Comparison of ENCODE assay signal across 8 mouse cellular contexts in genomic region chr16:91463836-91464400, GRCm38 (mm10). TPM values are rescaled to one million over a fixed set of nuclear protein-coding genes. Genes with fewer than 3 reads are reported as not detected.
DNase-seq lines count a peak whose midpoint lies in the region; ATAC-seq and TF ChIP-seq lines count a peak whose summit lies in the region.

No protein-coding gene starts in this region.

- H3K9ac ChIP-seq in liver, embryonic 11.5 days (ENCODE audit: low read depth, low read length) = peak overlapping the region; percentile 86
- no peak overlapping the region for H3K9ac ChIP-seq in stomach, postnatal 0 days (ENCODE audit: low read length)

- peaks cover 46% of the 10 kb centered on the region for H3K4me1 ChIP-seq in thymus, adult 2 months (replicated peaks; ENCODE audit: control insufficient read depth, insufficient read depth, low read length)
- peaks cover 31% of the 10 kb centered on the region for H3K4me1 ChIP-seq in liver, embryonic 11.5 days (replicated peaks; ENCODE audit: control insufficient read depth, insufficient read depth, low read length)
- H3K4me1 ChIP-seq in stomach, postnatal 0 days (replicated peaks; ENCODE audit: control insufficient read depth, insufficient read depth) = no peaks in the 10 kb centered on the region

- peak overlapping the region; percentile 93 for H3K27ac ChIP-seq in gastrocnemius, adult 2 months
- H3K27ac ChIP-seq in thymus, adult 2 months (ENCODE audit: control insufficient read depth, insufficient read depth, low read length) = peak overlapping the region; percentile 96
- peak overlapping the region; percentile 59 for H3K27ac ChIP-seq in liver, embryonic 11.5 days (ENCODE audit: low read depth, low read length)
- peak overlapping the region; percentile 76; the same call in 1 of the 2 replicates for H3K27ac ChIP-seq in stomach, postnatal 0 days (replicated peaks)

- TF ChIP-seq EP300 in stomach, postnatal 0 days (optimal IDR thresholded peaks at IDR 0.05) = no peak

- no peak for TF ChIP-seq POLR2A in thymus, adult 2 months (IDR thresholded peaks at IDR 0.05; ENCODE audit: control insufficient read depth, extremely low read depth, insufficient read depth, low read length, poor library complexity)

- TF ChIP-seq CTCF in gastrocnemius, adult 2 months (IDR thresholded peaks at IDR 0.05) = no peak
- no peak for TF ChIP-seq CTCF in thymus, adult 2 months (IDR thresholded peaks at IDR 0.05; ENCODE audit: borderline replicate concordance, control insufficient read depth, extremely low read depth, insufficient read depth, low read length, poor library complexity)
- no peak for TF ChIP-seq CTCF in stomach, postnatal 0 days (IDR thresholded peaks at IDR 0.05; ENCODE audit: low read depth)

- H3K4me3 ChIP-seq in gastrocnemius, adult 2 months = peak overlapping the region; percentile 85
- peak overlapping the region; percentile 78 for H3K4me3 ChIP-seq in thymus, adult 2 months (ENCODE audit: control insufficient read depth, insufficient read depth, low read length)
- H3K4me3 ChIP-seq in liver, embryonic 11.5 days (ENCODE audit: low read depth, low read length) = peak overlapping the region; percentile 67
- H3K4me3 ChIP-seq in stomach, postnatal 0 days (ENCODE audit: low read depth, low read length) = peak overlapping the region; percentile 58

- no peaks in the 10 kb centered on the region for H3K9me3 ChIP-seq in liver, embryonic 11.5 days (ENCODE audit: control insufficient read depth, low read length)
- no peaks in the 10 kb centered on the region for H3K9me3 ChIP-seq in stomach, postnatal 0 days (ENCODE audit: control insufficient read depth, low read length)

- ATAC-seq in liver, embryonic 11.5 days (replicated peaks; ENCODE audit: low FRiP score) = no peak
- no peak for ATAC-seq in stomach, postnatal 0 days (ENCODE audit: low FRiP score, low TSS enrichment)

- no peaks in the 10 kb centered on the region for H3K27me3 ChIP-seq in thymus, adult 2 months (ENCODE audit: control insufficient read depth, insufficient read depth, low read length)
- H3K27me3 ChIP-seq in liver, embryonic 11.5 days (replicated peaks; ENCODE audit: control insufficient read depth, insufficient read depth, low read length) = no peaks in the 10 kb centered on the region
- no peaks in the 10 kb centered on the region for H3K27me3 ChIP-seq in stomach, postnatal 0 days (ENCODE audit: control insufficient read depth, insufficient read depth, low read length)

- no peak for DNase-seq in gastrocnemius, adult 2 months
- DNase-seq in gastrocnemius, postnatal 36 days = no peak
- no peak for DNase-seq in thymus, adult 2 months
- no peak for DNase-seq in thymus, postnatal 36 days
- DNase-seq in liver, embryonic 11.5 days (ENCODE audit: low spot score) = no peak
- no peak for DNase-seq in stomach, postnatal 0 days (ENCODE audit: low spot score)
- DNase-seq in urinary bladder, postnatal 14 days (ENCODE audit: low spot score) = no peak
- DNase-seq in adrenal gland, postnatal 10 days = no peak

- intact Hi-C loops in gastrocnemius, adult 2 months (cut with DNase I) = loop anchor here (2.0 to 5.0 kb wide), 3 partner anchors 21 to 107 kb away; partner anchors contain the start of genes Ifnar1 and Il10rb
- intact Hi-C loops in gastrocnemius, postnatal 36 days (cut with DNase I) = loop anchor here (5.0 kb wide), 1 partner anchor 107 kb away; no protein-coding TSS in a partner anchor

- 81% methylated on average over 4 of the region's 4 CpGs for WGBS in thymus, adult 2 months
- 77% methylated on average over 4 of the region's 4 CpGs for WGBS in liver, embryonic 11.5 days
- 80% methylated on average over 4 of the region's 4 CpGs for WGBS in stomach, postnatal 0 days

- H3K4me2 ChIP-seq in liver, embryonic 11.5 days = peak overlapping the region; percentile 98
- peak overlapping the region; percentile 94 for H3K4me2 ChIP-seq in stomach, postnatal 0 days (replicated peaks; ENCODE audit: low read depth)

- no peaks in the 10 kb centered on the region for H3K36me3 ChIP-seq in thymus, adult 2 months (ENCODE audit: control insufficient read depth, insufficient read depth, low read length)
- no peaks in the 10 kb centered on the region for H3K36me3 ChIP-seq in liver, embryonic 11.5 days (ENCODE audit: control insufficient read depth, insufficient read depth, low read length)
- no peaks in the 10 kb centered on the region for H3K36me3 ChIP-seq in stomach, postnatal 0 days (ENCODE audit: control insufficient read depth, insufficient read depth, low read length)

RNA-seq across cellular contexts. Expression of gene Ifnar1, which starts 21.1 kb away (rescaled TPM):
- 10 to 100 TPM; 12.6 to 15.1 TPM for total RNA-seq in gastrocnemius, adult 2 months (2021)
- total RNA-seq in gastrocnemius, postnatal 36 days (2021) = 10 to 100 TPM in 1 of 2 experiments, 1 to 10 TPM in 1; 9.6 to 11.3 TPM
- 47.0 and 49.1 TPM in 2 replicates for polyA plus RNA-seq in thymus, adult 2 months (2012; rRNA removed)
- 32.6 and 35.5 TPM in 2 replicates for polyA plus RNA-seq in liver, embryonic 11.5 days (2014; fragmentation: Nextera tagmentation; extraction: Ambion mirVana)
- polyA plus RNA-seq in stomach, postnatal 0 days (2015; fragmentation: Nextera tagmentation; extraction: Ambion mirVana) = 18.3 and 19.2 TPM in 2 replicates
- total RNA-seq in adrenal gland, postnatal 10 days (2021) = 10 to 100 TPM; 71.2 to 85.3 TPM

RNA-seq across cellular contexts. Expression of gene Il10rb, which starts 58.0 kb away (rescaled TPM):
- 1 to 10 TPM; 6.2 to 7.9 TPM for total RNA-seq in gastrocnemius, adult 2 months (2021)
- 1 to 10 TPM; 6.6 to 6.7 TPM for total RNA-seq in gastrocnemius, postnatal 36 days (2021)
- 28.5 and 35.6 TPM in 2 replicates for polyA plus RNA-seq in thymus, adult 2 months (2012; rRNA removed)
- polyA plus RNA-seq in liver, embryonic 11.5 days (2014; fragmentation: Nextera tagmentation; extraction: Ambion mirVana) = 29.8 and 32.9 TPM in 2 replicates
- polyA plus RNA-seq in stomach, postnatal 0 days (2015; fragmentation: Nextera tagmentation; extraction: Ambion mirVana) = 52.3 and 55.4 TPM in 2 replicates
- total RNA-seq in adrenal gland, postnatal 10 days (2021) = 10 to 100 TPM; 75.4 to 78.8 TPM

Comparison
In these comparisons a context has a peak if more than half of its experiments do, and no peak if none do; other contexts are left out.
1. RNA of gene Ifnar1, which starts 21.1 kb away (total RNA-seq): 71.2 to 85.3 TPM in adrenal gland, postnatal 10 days; 12.6 to 15.1 TPM in gastrocnemius, adult 2 months and 9.6 to 11.3 TPM in gastrocnemius, postnatal 36 days; every median in the first group is over 4 times any median in the second.
2. RNA of gene Il10rb, which starts 58.0 kb away (total RNA-seq): 75.4 to 78.8 TPM in adrenal gland, postnatal 10 days; 6.2 to 7.9 TPM in gastrocnemius, adult 2 months and 6.6 to 6.7 TPM in gastrocnemius, postnatal 36 days; every median in the first group is over 4 times any median in the second.
3. Peak in every context shown above with its lines, with median percentiles within 50 percentile points of each other: H3K27ac ChIP-seq and H3K4me3 ChIP-seq.